Mouse (Mus musculus): ENCODE results near the gene Efna1.

- TF ChIP-seq POLR2A (IDR thresholded peaks at IDR 0.05; ENCODE audit: borderline replicate concordance, extremely low read depth, low read depth, low read length) (no peak), CTCF (IDR thresholded peaks at IDR 0.05; ENCODE audit: insufficient read depth, low read length) (no peak)
Observed at GRCm38 (mm10) chr3:89330346-89330745, 49.4 kb upstream of the Efna1 start.
